Mouse (Mus musculus) testis, adult 2 months (tissue): ENCODE results near the gene Jak1. TPM values are rescaled to one million over a fixed set of nuclear protein-coding genes. Genes with fewer than 3 reads are reported as not detected.

ENCODE experiments used
- H3K27ac ChIP-seq: fragments of 200-500 bp; 2 replicates; pipeline ENCODE4 v1.5.1; 2012; ENCODE audit warnings: low read depth, low read length; ENCODE audit not compliant: control insufficient read depth, insufficient read depth
- H3K27me3 ChIP-seq: fragments of 200-500 bp; 2 replicates; pipeline ENCODE4 v1.6.1; 2012; ENCODE audit warnings: mild to moderate bottlenecking, low read length, moderate library complexity; ENCODE audit not compliant: control insufficient read depth, insufficient read depth
- H3K36me3 ChIP-seq: fragments of 200-500 bp; 2 replicates; pipeline ENCODE4 v1.6.1; 2012; ENCODE audit warnings: mild to moderate bottlenecking, low read length; ENCODE audit not compliant: control insufficient read depth, insufficient read depth
- H3K4me1 ChIP-seq: fragments of 200-500 bp; 2 replicates; pipeline ENCODE4 v1.6.1; 2012; ENCODE audit warnings: low read length; ENCODE audit not compliant: control insufficient read depth, insufficient read depth
- H3K4me3 ChIP-seq: fragments of 200-500 bp; 2 replicates; pipeline ENCODE4 v1.5.1; 2012; ENCODE audit warnings: low read depth, mild to moderate bottlenecking, low read length, moderate library complexity, mixed read lengths; ENCODE audit not compliant: control insufficient read depth
- CTCF ChIP-seq: fragments of 200-500 bp; IDR thresholded peaks from 2 replicates; pipeline ENCODE4 v1.5.1; 2012; ENCODE audit warnings: low read depth, mild to moderate bottlenecking, inconsistent platforms, low read length, moderate library complexity; ENCODE audit not compliant: control insufficient read depth, insufficient read depth, insufficient replicate concordance
- POLR2A ChIP-seq: fragments of 200-500 bp; IDR thresholded peaks from 2 replicates; pipeline ENCODE4 v1.6.1; 2012; ENCODE audit warnings: low read depth, mild to moderate bottlenecking, inconsistent platforms, low read length, moderate library complexity; ENCODE audit not compliant: control insufficient read depth
- polyA plus RNA-seq: library from polyadenylated mRNA; depleted of rRNA; stranded (reverse); fragments of >200 nt; gene quantifications from 2 replicates; pipeline ENCODE4 v1.2.3, GENCODE M21; 2012

Gene Jak1
- polyA plus RNA-seq, 1 experiment = 11.8 TPM

DNA sequence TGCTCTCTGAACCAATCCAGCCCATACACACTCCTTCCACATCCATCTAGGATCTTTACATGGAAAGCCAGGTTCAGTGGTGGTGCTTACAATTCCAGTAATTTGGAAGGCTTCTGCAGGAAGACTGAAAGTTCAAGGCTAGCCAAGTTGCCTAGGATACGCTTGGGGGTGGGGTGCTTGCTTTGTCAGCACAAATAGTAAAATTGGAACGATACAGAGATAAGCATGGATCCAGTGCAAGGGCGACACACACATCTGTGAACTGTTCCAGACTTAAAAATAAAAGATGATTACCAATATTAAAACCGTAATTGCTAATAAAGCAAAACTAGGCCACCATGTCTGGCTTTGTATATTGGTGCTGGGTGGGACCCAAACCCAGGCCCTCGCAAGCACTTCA, 78.5 kb downstream of the Jak1 start:
- H3K36me3 ChIP-seq = no peaks in the 10 kb centered on the region
- no peak overlapping the region for H3K4me3 ChIP-seq
- H3K4me1 ChIP-seq = no peaks in the 10 kb centered on the region
- no peak overlapping the region for H3K27ac ChIP-seq
- no peaks in the 10 kb centered on the region for H3K27me3 ChIP-seq
- TF ChIP-seq POLR2A (no peak), CTCF (no peak)

DNA sequence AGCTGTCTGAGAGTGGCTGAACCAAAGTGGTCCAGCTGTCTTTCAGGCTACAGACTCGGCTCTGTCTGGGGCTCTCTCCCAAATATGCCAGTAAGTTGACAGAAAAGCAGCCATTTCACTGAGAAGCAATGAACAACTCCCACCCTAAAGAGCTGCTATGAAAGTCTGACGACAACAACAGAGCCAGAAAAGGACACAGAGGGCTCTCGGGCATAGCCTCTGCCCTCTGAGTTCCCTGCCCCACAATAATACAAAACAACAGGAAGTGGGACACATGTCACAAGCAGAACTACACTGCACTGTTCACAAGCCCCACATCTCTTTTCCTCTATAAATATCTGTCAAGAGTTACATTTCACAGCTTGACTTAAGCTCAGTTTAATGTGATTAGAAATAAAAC, 79.9 kb downstream of the Jak1 start:
- H3K27me3 ChIP-seq = no peaks in the 10 kb centered on the region
- H3K4me3 ChIP-seq = no peak overlapping the region
- H3K36me3 ChIP-seq = no peaks in the 10 kb centered on the region
- no peak for TF ChIP-seq POLR2A
- TF ChIP-seq CTCF = no peak
- no peak overlapping the region for H3K27ac ChIP-seq
- H3K4me1 ChIP-seq = no peaks in the 10 kb centered on the region

DNA sequence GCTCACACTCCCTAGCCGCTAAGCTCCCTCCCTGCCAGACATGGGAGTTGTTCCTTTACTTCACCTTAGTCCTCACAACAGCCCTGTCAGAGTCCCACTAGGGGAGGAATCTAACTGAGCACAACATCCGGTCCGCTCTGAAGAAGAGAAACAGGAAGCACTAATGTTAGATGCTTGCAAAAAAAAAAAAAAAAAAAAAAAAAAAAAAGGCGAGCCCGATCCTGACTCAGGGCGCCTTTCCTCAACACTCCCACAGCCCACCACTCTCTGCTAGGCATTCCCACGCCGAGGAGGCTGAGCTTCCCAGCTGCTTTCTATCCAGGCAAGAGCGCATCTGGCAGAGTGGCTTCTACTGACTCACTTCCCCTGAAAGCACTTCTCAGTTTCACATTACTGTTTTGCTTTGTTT, 82.5 kb downstream of the Jak1 start:
- no peaks in the 10 kb centered on the region for H3K36me3 ChIP-seq
- H3K27ac ChIP-seq = no peak overlapping the region
- H3K27me3 ChIP-seq = no peaks in the 10 kb centered on the region
- no peak overlapping the region for H3K4me3 ChIP-seq
- no peak for TF ChIP-seq POLR2A
- no peak for TF ChIP-seq CTCF
- no peaks in the 10 kb centered on the region for H3K4me1 ChIP-seq

GRCm38 (mm10) chr4:101180681-101181080, 84.4 kb downstream of the Jak1 start:
- TF ChIP-seq CTCF (no peak), POLR2A (no peak)

GRCm38 (mm10) chr4:101179836-101180235, 85.2 kb downstream of the Jak1 start:
- Histone ChIP-seq H3K27ac (no peak overlapping the region), H3K27me3 (no peaks in the 10 kb centered on the region), H3K4me3 (no peak overlapping the region), H3K4me1 (no peaks in the 10 kb centered on the region), H3K36me3 (no peaks in the 10 kb centered on the region)
- no peak for TF ChIP-seq CTCF
- no peak for TF ChIP-seq POLR2A

More at GRCm38 (mm10) chr4:101180681-101181080, 84.4 kb downstream of the Jak1 start:
- H3K4me1 ChIP-seq = no peaks in the 10 kb centered on the region
- H3K4me3 ChIP-seq = no peak overlapping the region
- no peak overlapping the region for H3K27ac ChIP-seq
- H3K27me3 ChIP-seq = no peaks in the 10 kb centered on the region
- no peaks in the 10 kb centered on the region for H3K36me3 ChIP-seq

GRCm38 (mm10) chr4:101179076-101179475, 86.0 kb downstream of the Jak1 start:
- no peak overlapping the region for H3K27ac ChIP-seq
- H3K27me3 ChIP-seq = no peaks in the 10 kb centered on the region
- TF ChIP-seq CTCF (no peak), POLR2A (no peak)
- no peaks in the 10 kb centered on the region for H3K36me3 ChIP-seq
- no peaks in the 10 kb centered on the region for H3K4me1 ChIP-seq
- H3K4me3 ChIP-seq = no peak overlapping the region

DNA sequence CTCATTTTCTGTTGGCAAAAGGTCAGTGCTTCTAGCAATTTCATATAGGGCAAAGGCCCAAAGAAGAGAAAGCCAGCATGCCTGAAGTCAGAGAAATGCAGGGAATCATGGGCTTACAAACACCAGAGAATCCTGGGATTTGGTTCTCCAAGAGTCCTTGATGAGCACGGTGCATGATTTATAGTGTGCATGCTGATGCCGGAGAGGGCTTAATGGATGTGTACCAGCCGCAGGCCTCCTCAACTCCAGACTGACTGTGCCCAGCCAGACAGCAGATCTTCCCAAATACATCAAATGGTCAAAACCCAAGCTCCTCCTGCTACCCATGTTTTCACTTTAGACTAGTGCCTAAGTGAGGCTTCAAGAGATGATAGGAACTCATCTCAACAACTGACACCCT, 87.3 kb downstream of the Jak1 start:
- H3K27me3 ChIP-seq = no peaks in the 10 kb centered on the region
- H3K36me3 ChIP-seq = no peaks in the 10 kb centered on the region
- no peaks in the 10 kb centered on the region for H3K4me1 ChIP-seq
- H3K4me3 ChIP-seq = no peak overlapping the region
- H3K27ac ChIP-seq = no peak overlapping the region
- TF ChIP-seq POLR2A (no peak), CTCF (no peak)

GRCm38 (mm10) chr4:101176123-101176522, 89.0 kb downstream of the Jak1 start:
- no peak for TF ChIP-seq POLR2A
- no peak for TF ChIP-seq CTCF
- Histone ChIP-seq H3K27me3 (no peaks in the 10 kb centered on the region), H3K4me3 (no peak overlapping the region), H3K27ac (no peak overlapping the region), H3K4me1 (no peaks in the 10 kb centered on the region), H3K36me3 (no peaks in the 10 kb centered on the region)
